Comparison of ENCODE assay signal across 9 mouse cellular contexts in genomic region chr19:4558570-4558955, GRCm38 (mm10). TPM values are rescaled to one million over a fixed set of nuclear protein-coding genes. Genes with fewer than 3 reads are reported as not detected.
DNase-seq lines count a peak whose midpoint lies in the region; ATAC-seq and TF ChIP-seq lines count a peak whose summit lies in the region.
"Had no signal": no experiment of that assay in that cellular context is flagged by ENCODE, and none has a peak within 500 bp of the region (broad histone marks: within the 10 kb centered on the region; RNA-seq: fewer than 3 reads in every experiment).

No protein-coding gene starts in this region.

- peak; percentile 82 to 95 for TF ChIP-seq EP300 in MEL (IDR thresholded peaks at IDR 0.05; ENCODE audit: low read depth in 1 of 2, low read length in 2 of 2)
- TF ChIP-seq EP300 in liver, embryonic 14.5 days (IDR thresholded peaks at IDR 0.05; ENCODE audit: low read depth), result peak; percentile 97

- peaks cover 21 to 23% of the 10 kb centered on the region in 2 experiments for H3K4me1 ChIP-seq in MEL (ENCODE audit: control insufficient read depth in 1 of 2, insufficient read depth in 2 of 2, low read length in 2 of 2)
- H3K4me1 ChIP-seq in heart, embryonic 11.5 days (ENCODE audit: control insufficient read depth, insufficient read depth, low read length), result peaks cover 19% of the 10 kb centered on the region
- H3K4me1 ChIP-seq in liver, embryonic 14.5 days (replicated peaks; ENCODE audit: control insufficient read depth in 2 of 2, insufficient read depth in 2 of 2, low read length in 1 of 2), result peaks cover 81 to 90% of the 10 kb centered on the region in 2 experiments

- H3K27ac ChIP-seq in MEL (ENCODE audit: control insufficient read depth, low read depth, low read length), result peak overlapping the region; percentile 85
- peak overlapping the region; percentile 88 for H3K27ac ChIP-seq in heart, embryonic 11.5 days (ENCODE audit: low read depth, low read length)
- H3K27ac ChIP-seq in liver, embryonic 14.5 days, result peak overlapping the region; percentile 99
- H3K27ac ChIP-seq: limb, embryonic 15.5 days had no signal

- H3K4me3 ChIP-seq in MEL (ENCODE audit: control insufficient read depth in 1 of 2, insufficient read depth in 1 of 2, low read depth in 2 of 2, low read length in 2 of 2), result peak overlapping the region in 1 of 2 experiments; percentile 59; a peak in 3 of 4 replicates
- H3K4me3 ChIP-seq in heart, embryonic 11.5 days (ENCODE audit: low read depth, low read length), result no peak overlapping the region
- peak overlapping the region; percentile 42 to 53 for H3K4me3 ChIP-seq in liver, embryonic 14.5 days (ENCODE audit: insufficient read depth in 1 of 2, low read depth in 2 of 2, low read length in 2 of 2)
- H3K4me3 ChIP-seq: limb, embryonic 15.5 days had no signal

- H3K27me3 ChIP-seq in MEL (ENCODE audit: control insufficient read depth in 1 of 2, insufficient read depth in 2 of 2, low read length in 2 of 2), result no peaks in the 10 kb centered on the region
- no peaks in the 10 kb centered on the region for H3K27me3 ChIP-seq in heart, embryonic 11.5 days (ENCODE audit: control insufficient read depth, insufficient read depth, low read length)
- H3K27me3 ChIP-seq in liver, embryonic 14.5 days (ENCODE audit: control insufficient read depth, insufficient read depth, low read length), result no peaks in the 10 kb centered on the region
- H3K27me3 ChIP-seq: limb, embryonic 15.5 days had no signal

- peak in 1 of 2 experiments; percentile 61; a peak in 2 of 4 replicates for TF ChIP-seq POLR2A in MEL (IDR thresholded peaks at IDR 0.05; ENCODE audit: control insufficient read depth in 1 of 2, insufficient read depth in 1 of 2, low read depth in 1 of 2, low read length in 2 of 2, poor library complexity in 1 of 2)

- H3K4me2 ChIP-seq in heart, embryonic 11.5 days, result peak overlapping the region; percentile 25
- peak overlapping the region; percentile 77 for H3K4me2 ChIP-seq in liver, embryonic 14.5 days (ENCODE audit: low read depth)
- H3K4me2 ChIP-seq: limb, embryonic 15.5 days had no signal

- ATAC-seq in heart, embryonic 11.5 days (replicated peaks; ENCODE audit: insufficient number of reproducible peaks, low FRiP score, low TSS enrichment), result peak; percentile 90
- peak; percentile 98 for ATAC-seq in liver, embryonic 14.5 days (ENCODE audit: insufficient read depth)

- TF ChIP-seq RAD21 in MEL (IDR thresholded peaks at IDR 0.05; ENCODE audit: low read depth, low read length), result no peak

- DNase-seq in MEL (ENCODE audit: low read depth, low spot score), result peak; percentile 91
- peak; percentile 92 for DNase-seq in c-Kit-negative CD71-positive TER-119-positive erythroid progenitor cells, embryonic 14.5 days (ENCODE audit: low read depth, low spot score)
- DNase-seq in liver, embryonic 14.5 days (ENCODE audit: low read depth in 3 of 3, low spot score in 3 of 3), result peak; percentile 93 to 95 (median 93)
- no peak for DNase-seq in urinary bladder, postnatal 14 days (ENCODE audit: low spot score)
- DNase-seq in frontal cortex, postnatal 36 days (ENCODE audit: low spot score in 2 of 2), result no peak
- DNase-seq in thymus, postnatal 36 days, result no peak
- DNase-seq in kidney, adult 11 months, result no peak

- TF ChIP-seq CTCF in MEL (IDR thresholded peaks at IDR 0.05 in 2 of 3, conservative IDR thresholded peaks at IDR 0.05 in 1 of 3; ENCODE audit: control insufficient read depth in 1 of 3, insufficient read depth in 1 of 3, low read depth in 2 of 3, low read length in 3 of 3, poor library complexity in 1 of 3, severe bottlenecking in 1 of 3), result no peak
- TF ChIP-seq CTCF in liver, embryonic 14.5 days (IDR thresholded peaks at IDR 0.05; ENCODE audit: low read depth), result no peak

- WGBS in heart, embryonic 11.5 days (ENCODE audit: insufficient replicate concordance), result 30% methylated on average over 3 of the region's 3 CpGs
- WGBS in liver, embryonic 14.5 days (ENCODE audit: insufficient replicate concordance), result 10% methylated on average over 3 of the region's 3 CpGs

- peaks cover 0 to 18% of the 10 kb centered on the region in 2 experiments; a peak in 2 of 4 replicates for H3K36me3 ChIP-seq in MEL (ENCODE audit: control insufficient read depth in 1 of 2, insufficient read depth in 2 of 2, low read length in 2 of 2)
- H3K36me3 ChIP-seq in heart, embryonic 11.5 days (ENCODE audit: control insufficient read depth, insufficient read depth, low read length), result no peaks in the 10 kb centered on the region
- H3K36me3 ChIP-seq in liver, embryonic 14.5 days (replicated peaks; ENCODE audit: control insufficient read depth, insufficient read depth, low read depth), result no peaks in the 10 kb centered on the region
- H3K36me3 ChIP-seq: limb, embryonic 15.5 days had no signal

- peak overlapping the region; percentile 30 for H3K9ac ChIP-seq in MEL (ENCODE audit: control insufficient read depth, low read depth, low read length, poor library complexity, severe bottlenecking)
- peak overlapping the region; percentile 55; the same call in 1 of the 2 replicates for H3K9ac ChIP-seq in heart, embryonic 11.5 days (ENCODE audit: low read depth, low read length)
- peak overlapping the region; percentile 84 for H3K9ac ChIP-seq in liver, embryonic 14.5 days (replicated peaks)
- H3K9ac ChIP-seq: limb, embryonic 15.5 days had no signal

- no peaks in the 10 kb centered on the region for H3K79me2 ChIP-seq in MEL (ENCODE audit: control insufficient read depth, insufficient read depth, low read length, poor library complexity)

- H3K9me3 ChIP-seq in MEL (replicated peaks; ENCODE audit: insufficient read depth, low read length), result no peaks in the 10 kb centered on the region
- H3K9me3 ChIP-seq in heart, embryonic 11.5 days (replicated peaks; ENCODE audit: control insufficient read depth, low read length), result no peaks in the 10 kb centered on the region
- H3K9me3 ChIP-seq in liver, embryonic 14.5 days (ENCODE audit: control insufficient read depth, low read length), result no peaks in the 10 kb centered on the region
- H3K9me3 ChIP-seq: limb, embryonic 15.5 days had no signal

TF ChIP-seq in MEL, 35 proteins besides CTCF, POLR2A, EP300 and RAD21 (continues in another document):
- TF ChIP-seq GABPA (IDR thresholded peaks at IDR 0.05; ENCODE audit: low read depth, low read length), result no peak
- TF ChIP-seq E2F4 (IDR thresholded peaks at IDR 0.05; ENCODE audit: borderline replicate concordance, low read depth, low read length), result 0 out of 2 replicates have a peak, but pooled peaks have one; percentile 31
- no peak; the same call in 1 of the 2 replicates for TF ChIP-seq SMC3 (IDR thresholded peaks at IDR 0.05; ENCODE audit: low read depth, low read length)
- TF ChIP-seq ELF1 (IDR thresholded peaks at IDR 0.05; ENCODE audit: low read depth, low read length), result no peak
- TF ChIP-seq POLR2AphosphoS2 (IDR thresholded peaks at IDR 0.05; ENCODE audit: low read length), result no peak
- TF ChIP-seq RCOR1 (IDR thresholded peaks at IDR 0.05; ENCODE audit: low read depth, low read length), result peak; percentile 71
- TF ChIP-seq MAX (IDR thresholded peaks at IDR 0.05; ENCODE audit: low read length), result peak; percentile 75
- TF ChIP-seq CHD1 (IDR thresholded peaks at IDR 0.05; ENCODE audit: low read depth, low read length), result 0 out of 2 replicates have a peak, but pooled peaks have one; percentile 8
- TF ChIP-seq KAT2A (conservative IDR thresholded peaks at IDR 0.05; ENCODE audit: low read depth, low read length), result 0 out of 2 replicates have a peak, but pooled peaks have one; percentile 23
- TF ChIP-seq MEF2A (IDR thresholded peaks at IDR 0.05; ENCODE audit: extremely low read depth, insufficient replicate concordance, low read depth, low read length, poor library complexity, severe bottlenecking), result peak; percentile 31; the same call in 1 of the 2 replicates
- no peak for TF ChIP-seq ZNF384 (IDR thresholded peaks at IDR 0.05; ENCODE audit: low read depth, low read length)
- peak; percentile 64 for TF ChIP-seq MXI1 (IDR thresholded peaks at IDR 0.05; ENCODE audit: low read depth, low read length)
- TF ChIP-seq GATA1 (IDR thresholded peaks at IDR 0.05; ENCODE audit: low read depth, low read length), result peak; percentile 73
- no peak for TF ChIP-seq USF2 (IDR thresholded peaks at IDR 0.05; ENCODE audit: borderline replicate concordance in 1 of 2, insufficient read depth in 1 of 2, low read depth in 1 of 2, low read length in 2 of 2)
- peak; percentile 6; the same call in 1 of the 2 replicates for TF ChIP-seq NELFE (IDR thresholded peaks at IDR 0.05; ENCODE audit: low read depth, low read length)
- peak; percentile 93 for TF ChIP-seq TCF12 (IDR thresholded peaks at IDR 0.05; ENCODE audit: low read depth, low read length)
- peak; percentile 85 for TF ChIP-seq ETS1 (IDR thresholded peaks at IDR 0.05; ENCODE audit: low read depth, low read length)
- no peak for TF ChIP-seq NRF1 (IDR thresholded peaks at IDR 0.05; ENCODE audit: insufficient read depth, low read depth, low read length, poor library complexity, severe bottlenecking)
- 0 out of 2 replicates have a peak, but pooled peaks have one; percentile 52 for TF ChIP-seq TBP (IDR thresholded peaks at IDR 0.05; ENCODE audit: low read depth, low read length)
- TF ChIP-seq HCFC1 (IDR thresholded peaks at IDR 0.05; ENCODE audit: low read depth, low read length), result 0 out of 2 replicates have a peak, but pooled peaks have one; percentile 49
- peak; percentile 93 for TF ChIP-seq TAL1 (IDR thresholded peaks at IDR 0.05; ENCODE audit: low read length)
- no peak; the same call in 1 of the 2 replicates for TF ChIP-seq ZMIZ1 (IDR thresholded peaks at IDR 0.05; ENCODE audit: low read depth, low read length)
- no peak for TF ChIP-seq UBTF (IDR thresholded peaks at IDR 0.05; ENCODE audit: borderline replicate concordance, insufficient read depth, low read depth, low read length)

RNA-seq across cellular contexts. Expression of gene Pcx, which starts 48.3 kb away (rescaled TPM):
- 5.9 and 7.2 TPM in 2 replicates for total RNA-seq in MEL (2012; rRNA removed)
- polyA plus RNA-seq in MEL (2012; ENCODE audit: insufficient read depth in 1 of 2, insufficient read length in 2 of 2, low read depth in 1 of 2, low replicate concordance in 2 of 2, missing spikeins in 1 of 2), result 1 to 10 TPM in 1 of 2 experiments, not detected in 1; 7.9 TPM
- 12.8 and 13.9 TPM in 2 replicates for polyA plus RNA-seq in heart, embryonic 11.5 days (2014; fragmentation: Nextera tagmentation; extraction: Ambion mirVana)
- polyA plus RNA-seq in liver, embryonic 14.5 days (2012; rRNA removed), result 14.7 and 16.4 TPM in 2 replicates
- polyA plus RNA-seq in liver, embryonic 14.5 days (2014; fragmentation: Nextera tagmentation; extraction: Ambion mirVana), result 25.6 and 29.1 TPM in 2 replicates

RNA-seq across cellular contexts. Expression of gene Lrfn4, which starts 56.9 kb away (rescaled TPM):
- total RNA-seq in MEL (2012; rRNA removed), result 11.5 and 14.0 TPM in 2 replicates
- 10 to 100 TPM in 1 of 2 experiments, not detected in 1; 17.5 TPM for polyA plus RNA-seq in MEL (2012; ENCODE audit: insufficient read depth in 1 of 2, insufficient read length in 2 of 2, low read depth in 1 of 2, low replicate concordance in 2 of 2, missing spikeins in 1 of 2)
- polyA plus RNA-seq in heart, embryonic 11.5 days (2014; fragmentation: Nextera tagmentation; extraction: Ambion mirVana), result 4.7 TPM in 2 replicates
- 2.1 and 2.6 TPM in 2 replicates for polyA plus RNA-seq in liver, embryonic 14.5 days (2012; rRNA removed)
- polyA plus RNA-seq in liver, embryonic 14.5 days (2014; fragmentation: Nextera tagmentation; extraction: Ambion mirVana), result 0.42 and 0.64 TPM in 2 replicates

Comparison
In these comparisons a context has a peak if more than half of its experiments do, and no peak if none do; other contexts are left out.
1. DNase-seq: peak in MEL (single experiment), c-Kit-negative CD71-positive TER-119-positive erythroid progenitor cells, embryonic 14.5 days (single experiment) and liver, embryonic 14.5 days (3 of 3); none in urinary bladder, postnatal 14 days (single experiment), frontal cortex, postnatal 36 days (0 of 2), thymus, postnatal 36 days (0 of 2) and kidney, adult 11 months (single experiment).
2. H3K9ac ChIP-seq: peak in every context shown above with its lines; median percentile 84 in liver, embryonic 14.5 days; 55 in heart, embryonic 11.5 days; 30 in MEL.
3. Peak in every context shown above with its lines, with median percentiles within 50 percentile points of each other: H3K27ac ChIP-seq.